Mouse (Mus musculus): ENCODE measurements at regions not wholly inside any gene's neighbourhood (a gene's known extent, or its start where the extent isn't known, plus 50 kb on each side); places are given as distances from the start of the nearest gene placed in this dataset.
A peak's percentile ranks its signal among the peaks of the same experiment; 100 is the strongest.

DNA sequence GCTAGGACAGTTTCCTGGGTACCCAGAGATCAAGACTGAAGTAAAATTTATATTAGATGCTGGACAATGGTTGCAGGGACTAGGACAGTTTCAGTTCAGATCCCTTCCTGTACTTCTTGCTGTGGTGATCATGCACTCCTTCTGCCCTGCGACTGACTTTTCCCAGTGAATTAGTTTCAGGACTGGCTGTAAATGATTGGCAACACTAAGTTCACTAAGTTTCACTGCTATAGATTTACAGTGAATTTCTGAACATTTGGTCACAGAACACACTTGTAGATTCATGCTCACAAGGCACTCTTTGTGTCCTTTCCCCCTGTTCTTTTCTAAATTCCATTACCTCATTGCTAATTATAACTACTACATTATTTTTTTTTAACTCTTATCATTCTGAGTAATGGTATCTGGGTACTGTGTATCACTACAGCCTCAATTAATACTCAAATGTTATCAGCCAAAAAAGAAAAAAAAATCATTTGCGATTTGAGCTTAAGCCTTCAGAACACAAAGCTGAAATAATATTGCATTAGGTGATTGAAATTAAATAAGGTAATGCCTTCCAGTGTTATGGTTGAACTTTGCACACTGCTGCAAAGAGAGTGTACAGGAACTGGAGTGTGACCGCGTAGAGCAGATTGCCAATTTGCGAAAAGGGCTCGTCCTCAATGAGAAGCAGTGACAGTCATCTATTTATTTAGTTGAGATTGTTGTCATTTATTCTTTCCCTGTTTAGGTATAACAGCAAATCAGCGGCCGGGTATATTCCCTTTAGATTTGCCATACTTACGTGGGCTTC lies 618.2 kb upstream of the Alcam start:
- WGBS = 79% methylated on average over 9 of the region's 9 CpGs
- Histone ChIP-seq H3K4me3 (ENCODE audit: low read depth, low read length) (no peak overlapping the region), H3K27ac (ENCODE audit: low read length) (no peak overlapping the region), H3K36me3 (ENCODE audit: control insufficient read depth, insufficient read depth, low read length) (no peaks in the 10 kb centered on the region), H3K9ac (ENCODE audit: low read depth, low read length) (no peak overlapping the region), H3K9me3 (replicated peaks; ENCODE audit: control insufficient read depth, low read length, poor library complexity, severe bottlenecking) (no peaks in the 10 kb centered on the region), H3K4me2 (ENCODE audit: low read length) (no peak overlapping the region), H3K27me3 (ENCODE audit: control insufficient read depth, insufficient read depth, low read depth, low read length) (no peaks in the 10 kb centered on the region), H3K4me1 (ENCODE audit: control insufficient read depth, insufficient read depth, low read length) (no peaks in the 10 kb centered on the region)
- ATAC-seq = no peak

DNA sequence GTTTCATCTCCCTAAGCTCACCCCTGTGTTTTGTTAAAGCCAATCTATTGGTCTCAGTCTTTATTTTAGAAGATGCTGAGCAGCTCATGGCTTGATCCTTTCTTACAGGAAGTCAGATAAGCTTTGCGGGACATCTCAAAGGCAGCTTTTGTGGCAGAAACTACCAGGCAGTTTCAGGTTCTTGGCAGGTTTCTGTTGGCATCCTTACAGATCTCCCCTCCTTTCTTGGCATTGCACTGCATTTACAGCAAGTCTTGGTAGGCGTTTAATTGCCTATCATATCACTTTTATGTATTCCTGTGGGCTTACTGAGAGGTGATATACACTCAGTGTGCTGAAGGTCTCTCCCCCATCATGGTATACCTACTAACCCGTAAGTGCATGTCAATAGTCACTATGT lies 610.3 kb upstream of the Alcam start:
- H3K36me3 ChIP-seq (ENCODE audit: control insufficient read depth, insufficient read depth, low read length) = no peaks in the 10 kb centered on the region
- H3K9ac ChIP-seq (ENCODE audit: low read depth, low read length) = no peak overlapping the region
- WGBS = 83% methylated on average over 3 of the region's 3 CpGs
- no peaks in the 10 kb centered on the region for H3K9me3 ChIP-seq (replicated peaks; ENCODE audit: control insufficient read depth, low read length, poor library complexity, severe bottlenecking)
- no peaks in the 10 kb centered on the region for H3K4me1 ChIP-seq (ENCODE audit: control insufficient read depth, insufficient read depth, low read length)
- H3K4me3 ChIP-seq (ENCODE audit: low read depth, low read length) = no peak overlapping the region
- no peaks in the 10 kb centered on the region for H3K27me3 ChIP-seq (ENCODE audit: control insufficient read depth, insufficient read depth, low read depth, low read length)
- no peak overlapping the region for H3K4me2 ChIP-seq (ENCODE audit: low read length)
- ATAC-seq = no peak
- H3K27ac ChIP-seq (ENCODE audit: low read length) = no peak overlapping the region

DNA sequence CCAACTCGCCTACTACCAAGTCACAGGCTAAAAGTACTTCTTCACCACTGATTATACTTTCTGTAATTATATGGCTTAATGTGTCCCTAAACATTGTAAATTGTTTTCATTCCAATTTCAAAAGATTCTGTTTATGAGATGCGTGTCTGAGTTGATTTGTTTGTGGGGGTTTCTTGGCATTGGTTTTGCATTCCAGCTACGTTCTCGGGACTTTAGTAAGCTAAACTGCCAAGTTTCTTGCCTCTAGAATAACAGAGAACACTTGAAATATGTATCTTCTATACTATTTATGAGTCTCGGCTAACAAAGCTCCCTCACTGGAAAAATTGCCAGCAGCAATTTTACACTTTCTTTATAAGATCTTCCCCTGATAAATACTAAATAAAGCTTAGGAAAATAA lies 609.2 kb upstream of the Alcam start:
- no peak overlapping the region for H3K27ac ChIP-seq (ENCODE audit: low read length)
- 71% methylated on average over 5 of the region's 5 CpGs for whole genome bisulfite sequencing
- H3K9me3 ChIP-seq (replicated peaks; ENCODE audit: control insufficient read depth, low read length, poor library complexity, severe bottlenecking) = no peaks in the 10 kb centered on the region
- H3K9ac ChIP-seq (ENCODE audit: low read depth, low read length) = no peak overlapping the region
- no peaks in the 10 kb centered on the region for H3K36me3 ChIP-seq (ENCODE audit: control insufficient read depth, insufficient read depth, low read length)
- no peak for ATAC-seq
- no peak overlapping the region for H3K4me2 ChIP-seq (ENCODE audit: low read length)
- no peak overlapping the region for H3K4me3 ChIP-seq (ENCODE audit: low read depth, low read length)
- H3K4me1 ChIP-seq (ENCODE audit: control insufficient read depth, insufficient read depth, low read length) = no peaks in the 10 kb centered on the region
- no peaks in the 10 kb centered on the region for H3K27me3 ChIP-seq (ENCODE audit: control insufficient read depth, insufficient read depth, low read depth, low read length)

DNA sequence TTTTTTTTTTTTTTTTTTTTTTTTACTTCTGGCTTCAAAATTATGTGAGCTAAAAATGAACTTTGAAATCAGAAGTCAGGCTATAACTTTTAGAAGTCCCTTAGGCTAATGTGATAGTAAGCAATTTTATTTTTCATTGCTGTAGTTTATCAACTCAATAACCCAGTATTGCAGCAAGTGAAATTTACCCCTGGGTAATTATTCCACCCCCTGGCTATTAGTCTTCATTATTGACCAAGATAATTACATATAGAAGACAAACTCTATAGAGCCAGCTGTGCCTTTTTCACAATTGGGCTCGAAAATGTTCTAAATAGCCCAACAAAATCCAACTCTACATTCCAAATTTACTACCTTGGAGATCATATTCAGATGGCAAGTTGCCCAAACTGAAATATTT lies 572.2 kb upstream of the Alcam start:
- 65% methylated on average over 1 of the region's 1 CpGs for WGBS
- no peak for ATAC-seq
- H3K9me3 ChIP-seq (replicated peaks; ENCODE audit: control insufficient read depth, low read length, poor library complexity, severe bottlenecking) = no peaks in the 10 kb centered on the region
- no peaks in the 10 kb centered on the region for H3K27me3 ChIP-seq (ENCODE audit: control insufficient read depth, insufficient read depth, low read depth, low read length)
- H3K4me3 ChIP-seq (ENCODE audit: low read depth, low read length) = no peak overlapping the region
- no peak overlapping the region for H3K27ac ChIP-seq (ENCODE audit: low read length)
- H3K9ac ChIP-seq (ENCODE audit: low read depth, low read length) = no peak overlapping the region
- H3K4me2 ChIP-seq (ENCODE audit: low read length) = no peak overlapping the region
- H3K36me3 ChIP-seq (ENCODE audit: control insufficient read depth, insufficient read depth, low read length) = no peaks in the 10 kb centered on the region
- no peaks in the 10 kb centered on the region for H3K4me1 ChIP-seq (ENCODE audit: control insufficient read depth, insufficient read depth, low read length)

DNA sequence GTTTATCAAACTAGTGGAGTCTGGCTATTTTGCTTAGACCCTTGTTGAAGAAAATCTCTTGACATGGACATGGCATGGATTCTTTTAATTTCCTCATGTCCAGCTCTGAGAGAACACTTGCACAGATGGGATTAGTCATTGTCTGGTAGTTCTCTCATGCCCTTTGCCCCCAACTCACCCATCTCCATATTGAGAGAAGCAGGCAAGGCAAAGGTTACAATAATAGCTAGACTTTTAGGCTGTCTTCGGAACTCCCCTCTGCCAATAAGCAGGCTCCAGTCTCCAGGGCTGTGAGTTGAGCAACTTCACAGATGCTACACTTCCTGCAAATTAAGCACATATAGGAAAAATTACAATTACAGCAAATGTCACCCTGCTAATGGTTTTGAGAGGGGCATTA lies 558.0 kb upstream of the Alcam start:
- no peak for ATAC-seq
- Histone ChIP-seq H3K9me3 (replicated peaks; ENCODE audit: control insufficient read depth, low read length, poor library complexity, severe bottlenecking) (no peaks in the 10 kb centered on the region), H3K4me1 (ENCODE audit: control insufficient read depth, insufficient read depth, low read length) (no peaks in the 10 kb centered on the region), H3K4me3 (ENCODE audit: low read depth, low read length) (no peak overlapping the region), H3K4me2 (ENCODE audit: low read length) (no peak overlapping the region), H3K27me3 (ENCODE audit: control insufficient read depth, insufficient read depth, low read depth, low read length) (no peaks in the 10 kb centered on the region), H3K9ac (ENCODE audit: low read depth, low read length) (no peak overlapping the region), H3K27ac (ENCODE audit: low read length) (no peak overlapping the region), H3K36me3 (ENCODE audit: control insufficient read depth, insufficient read depth, low read length) (no peaks in the 10 kb centered on the region)
- 45% methylated on average over 1 of the region's 1 CpGs for WGBS

DNA sequence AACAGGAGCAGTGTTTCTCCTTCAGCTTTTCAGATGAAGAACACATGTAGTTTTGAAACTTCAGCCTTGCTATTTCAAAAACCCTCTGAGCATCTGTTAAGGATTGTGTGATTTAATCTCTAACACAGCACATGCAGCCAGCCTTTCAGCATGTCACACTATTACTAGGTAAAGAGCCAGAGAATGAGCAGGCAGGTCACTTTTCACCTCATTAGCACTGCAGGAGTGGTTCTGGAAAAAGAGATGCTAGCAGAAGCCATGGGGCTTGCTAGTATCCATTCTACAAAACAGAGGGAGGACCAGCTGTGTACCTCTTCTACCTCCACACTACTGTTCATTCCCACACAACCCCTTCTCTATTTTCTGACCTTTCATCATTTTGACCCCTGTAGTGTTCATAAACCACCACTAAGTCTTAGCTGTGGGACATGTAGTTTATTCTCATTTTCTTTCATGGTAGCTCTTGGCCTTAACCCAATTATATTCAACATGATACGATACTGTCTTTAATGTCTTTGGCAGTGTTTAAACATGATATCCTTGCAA lies 535.1 kb upstream of the Alcam start:
- H3K9ac ChIP-seq (ENCODE audit: low read depth, low read length) = no peak overlapping the region
- H3K36me3 ChIP-seq (ENCODE audit: control insufficient read depth, insufficient read depth, low read length) = no peaks in the 10 kb centered on the region
- peak; percentile 56; the same call in 1 of the 2 replicates for ATAC-seq
- WGBS = 82% methylated on average over 1 of the region's 1 CpGs
- no peak overlapping the region for H3K4me2 ChIP-seq (ENCODE audit: low read length)
- H3K27ac ChIP-seq (ENCODE audit: low read length) = no peak overlapping the region
- H3K4me1 ChIP-seq (ENCODE audit: control insufficient read depth, insufficient read depth, low read length) = no peaks in the 10 kb centered on the region
- no peak overlapping the region for H3K4me3 ChIP-seq (ENCODE audit: low read depth, low read length)
- H3K27me3 ChIP-seq (ENCODE audit: control insufficient read depth, insufficient read depth, low read depth, low read length) = no peaks in the 10 kb centered on the region
- no peaks in the 10 kb centered on the region for H3K9me3 ChIP-seq (replicated peaks; ENCODE audit: control insufficient read depth, low read length, poor library complexity, severe bottlenecking)

DNA sequence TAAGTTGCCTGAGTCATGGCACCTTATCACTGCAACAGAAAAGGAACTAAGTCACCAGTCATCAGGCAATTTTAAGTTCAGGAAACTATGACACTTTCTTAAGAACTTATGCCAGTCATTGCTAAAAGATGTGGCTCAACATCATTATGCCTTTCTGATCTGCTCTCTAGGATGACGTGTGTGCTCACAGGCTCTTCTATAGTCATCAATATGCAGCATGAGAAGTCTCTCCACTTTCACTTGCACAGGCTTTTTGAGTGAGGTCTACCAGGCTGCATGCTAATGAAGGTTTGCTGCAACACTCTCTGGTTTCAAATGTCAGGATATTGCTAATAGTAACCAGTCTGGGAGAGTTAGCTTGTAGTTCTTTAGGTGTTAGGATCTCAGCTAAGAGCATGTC lies 530.5 kb upstream of the Alcam start:
- H3K4me1 ChIP-seq (ENCODE audit: control insufficient read depth, insufficient read depth, low read length) = no peaks in the 10 kb centered on the region
- H3K36me3 ChIP-seq (ENCODE audit: control insufficient read depth, insufficient read depth, low read length) = no peaks in the 10 kb centered on the region
- WGBS = 15% methylated on average over 1 of the region's 1 CpGs
- H3K27me3 ChIP-seq (ENCODE audit: control insufficient read depth, insufficient read depth, low read depth, low read length) = no peaks in the 10 kb centered on the region
- no peak overlapping the region for H3K4me2 ChIP-seq (ENCODE audit: low read length)
- H3K4me3 ChIP-seq (ENCODE audit: low read depth, low read length) = no peak overlapping the region
- no peaks in the 10 kb centered on the region for H3K9me3 ChIP-seq (replicated peaks; ENCODE audit: control insufficient read depth, low read length, poor library complexity, severe bottlenecking)
- no peak overlapping the region for H3K27ac ChIP-seq (ENCODE audit: low read length)
- peak; percentile 68 for ATAC-seq
- H3K9ac ChIP-seq (ENCODE audit: low read depth, low read length) = no peak overlapping the region

DNA sequence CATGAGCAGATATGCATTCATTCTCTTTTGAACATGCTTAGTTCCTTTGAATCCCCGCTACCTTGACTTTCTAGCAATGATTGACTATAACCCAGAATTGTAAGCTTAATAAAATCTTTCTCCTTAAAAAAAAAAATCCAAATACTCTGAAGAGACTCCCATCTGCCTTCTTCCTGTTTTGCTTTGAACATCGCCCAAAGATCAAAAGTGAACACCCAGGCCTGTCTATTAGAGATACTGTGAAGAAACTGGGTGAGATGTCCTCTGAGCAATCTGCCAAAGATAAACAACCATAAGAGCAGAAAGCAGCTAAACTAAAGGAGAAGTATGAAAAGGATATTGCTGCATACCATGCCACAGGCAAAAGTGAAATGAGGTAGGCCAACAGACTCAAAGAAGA lies 527.1 kb upstream of the Alcam start:
- Histone ChIP-seq H3K4me1 (ENCODE audit: control insufficient read depth, insufficient read depth, low read length) (no peaks in the 10 kb centered on the region), H3K27me3 (ENCODE audit: control insufficient read depth, insufficient read depth, low read depth, low read length) (no peaks in the 10 kb centered on the region), H3K36me3 (ENCODE audit: control insufficient read depth, insufficient read depth, low read length) (no peaks in the 10 kb centered on the region), H3K9me3 (replicated peaks; ENCODE audit: control insufficient read depth, low read length, poor library complexity, severe bottlenecking) (no peaks in the 10 kb centered on the region), H3K9ac (ENCODE audit: low read depth, low read length) (no peak overlapping the region), H3K4me2 (ENCODE audit: low read length) (no peak overlapping the region), H3K4me3 (ENCODE audit: low read depth, low read length) (no peak overlapping the region), H3K27ac (ENCODE audit: low read length) (no peak overlapping the region)
- ATAC-seq = no peak
- WGBS = 94% methylated on average over 2 of the region's 2 CpGs

DNA sequence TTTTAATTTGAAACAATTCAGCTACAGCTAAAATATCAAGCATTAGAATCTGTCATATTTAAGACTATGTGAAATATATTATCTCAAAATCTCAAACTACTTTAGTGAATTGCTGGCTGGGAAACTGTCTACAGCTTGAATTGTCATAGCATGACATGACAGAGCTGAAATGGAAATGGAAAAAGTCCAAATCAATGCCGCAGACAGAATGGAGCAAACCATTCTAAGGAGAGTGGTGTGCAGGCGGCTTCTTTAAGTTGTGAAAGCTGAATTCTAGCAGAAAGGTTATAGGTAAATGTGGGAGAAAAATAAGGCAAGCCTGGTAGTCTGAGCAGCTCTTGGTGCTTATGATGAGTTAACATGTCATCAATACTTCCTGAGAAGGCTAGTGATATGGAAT lies 518.9 kb upstream of the Alcam start:
- H3K27me3 ChIP-seq (ENCODE audit: control insufficient read depth, insufficient read depth, low read depth, low read length) = no peaks in the 10 kb centered on the region
- H3K4me1 ChIP-seq (ENCODE audit: control insufficient read depth, insufficient read depth, low read length) = no peaks in the 10 kb centered on the region
- H3K36me3 ChIP-seq (ENCODE audit: control insufficient read depth, insufficient read depth, low read length) = no peaks in the 10 kb centered on the region
- H3K9ac ChIP-seq (ENCODE audit: low read depth, low read length) = no peak overlapping the region
- H3K27ac ChIP-seq (ENCODE audit: low read length) = no peak overlapping the region
- no peaks in the 10 kb centered on the region for H3K9me3 ChIP-seq (replicated peaks; ENCODE audit: control insufficient read depth, low read length, poor library complexity, severe bottlenecking)
- WGBS = 87% methylated on average over 2 of the region's 2 CpGs
- ATAC-seq = no peak
- H3K4me3 ChIP-seq (ENCODE audit: low read depth, low read length) = no peak overlapping the region
- H3K4me2 ChIP-seq (ENCODE audit: low read length) = no peak overlapping the region
